Mouse (Mus musculus) adrenal gland, adult 8-10 months (tissue): Measurements from ENCODE around the gene Krt86. TPM values are rescaled to one million over a fixed set of nuclear protein-coding genes. Genes with fewer than 3 reads are reported as not detected.
"Not testable (repeated sequence)": the region's sequence is repeated elsewhere in the genome, so short reads cannot be mapped to it uniquely, and the experiment has no call there.

Source experiments
- DNase-seq: peaks from one replicate; pipeline ENCODE4 v3.0.0; 2022
- total RNA-seq, 4 experiments: library from RNA; stranded (reverse); gene quantifications; 2 replicates each; pipeline ENCODE4 v1.2.4; 2022

The Krt86 gene
- total RNA-seq, 4 experiments from 2014 or later = not detected

- DNase-seq = no peak
Observed at GRCm38 (mm10) chr15:101492718-101493117, 19.4 kb downstream of the Krt86 start.

DNA sequence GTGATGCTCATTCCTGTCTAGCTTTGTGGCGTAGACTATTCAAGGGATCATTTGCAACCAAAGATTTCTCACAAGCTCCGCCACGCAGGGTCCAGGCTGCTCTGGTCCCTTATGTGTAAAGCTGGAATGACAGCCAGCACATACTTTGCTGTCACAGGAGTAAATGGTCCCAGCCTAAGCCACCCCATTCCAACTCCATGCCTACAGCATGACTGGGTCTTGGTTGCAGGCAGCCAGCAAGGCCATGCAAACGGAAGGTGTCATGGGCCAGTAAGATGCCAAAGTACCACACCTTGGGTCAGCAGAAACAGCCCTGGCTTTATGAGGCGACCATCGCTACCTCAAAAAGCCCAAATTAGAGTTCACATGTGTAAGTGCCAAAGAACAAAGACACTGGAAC is 20.4 kb downstream of the Krt86 start:
- no peak for DNase-seq

DNA sequence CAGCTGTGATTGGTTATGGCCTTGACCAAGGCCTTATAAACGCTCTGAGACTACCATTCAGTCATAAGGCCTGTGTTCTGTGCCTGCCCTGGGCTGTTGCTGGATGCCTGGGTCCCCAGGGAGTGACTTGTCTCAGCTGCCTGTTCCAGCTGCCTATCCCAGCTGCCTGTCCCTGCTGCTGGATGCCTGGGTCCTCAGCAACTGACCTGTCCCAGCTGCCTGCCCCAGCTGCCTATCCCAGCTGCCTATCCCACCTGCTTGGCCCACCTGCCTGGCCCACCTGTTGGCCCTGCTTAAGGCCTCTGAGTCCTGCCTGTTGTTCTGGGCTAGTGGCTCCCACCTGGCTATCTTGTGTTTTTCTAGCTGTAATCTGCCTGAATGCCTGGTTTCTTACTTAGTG is 20.9 kb downstream of the Krt86 start:
- no peak for DNase-seq

DNA sequence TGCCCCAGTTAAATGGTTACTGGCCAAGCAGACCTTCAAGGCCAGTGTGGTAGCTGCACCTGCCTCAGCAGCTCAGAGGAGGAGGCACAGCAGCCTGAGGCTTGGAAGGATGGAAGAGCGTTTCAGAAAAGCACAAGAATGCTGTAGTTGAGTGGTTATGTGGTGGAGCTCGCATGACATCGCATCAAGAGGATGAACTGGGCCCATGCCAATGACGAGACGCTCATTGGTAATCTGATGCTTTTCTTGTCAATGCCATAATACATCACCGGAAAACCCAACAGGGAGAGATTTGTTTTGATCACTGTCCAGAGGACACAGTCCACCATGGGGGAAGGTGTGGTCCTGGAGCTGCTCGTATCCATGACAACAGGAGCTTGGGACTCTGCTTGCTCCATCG is 22.0 kb downstream of the Krt86 start:
- no peak for DNase-seq

GRCm38 (mm10) chr15:101497181-101497580 is 23.9 kb downstream of the Krt86 start:
- DNase-seq = peak; percentile 77

- no peak for DNase-seq
Observed at GRCm38 (mm10) chr15:101506896-101507758, 33.8 kb downstream of the Krt86 start.

GRCm38 (mm10) chr15:101508247-101508646 is 35.0 kb downstream of the Krt86 start:
- no peak for DNase-seq

DNA sequence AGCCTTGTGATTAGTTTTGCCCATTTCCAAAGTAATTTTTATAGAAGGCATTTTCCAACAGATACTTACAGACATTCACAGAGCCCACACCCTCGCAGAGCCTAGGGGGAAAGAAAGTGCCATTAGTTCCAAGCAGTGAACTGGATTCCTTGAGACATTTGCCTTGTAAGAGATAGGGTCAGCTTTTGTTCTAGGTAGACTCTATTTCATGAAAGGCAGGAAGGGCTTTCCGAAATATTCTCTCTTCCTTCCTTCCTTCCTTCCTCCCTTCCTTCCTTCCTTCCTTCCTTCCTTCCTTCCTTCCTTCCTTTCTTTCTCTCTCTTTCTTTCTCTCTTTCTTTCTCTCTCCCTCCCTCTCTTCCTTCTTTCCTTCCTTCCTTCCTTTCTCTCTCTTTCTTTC is 43.9 kb downstream of the Krt86 start, which contains the start of gene Gm49425:
Gene Gm49425 (minus strand): TSS at position 101 of the 400 bp plus-strand sequence.
- not testable (repeated sequence) for DNase-seq

DNA sequence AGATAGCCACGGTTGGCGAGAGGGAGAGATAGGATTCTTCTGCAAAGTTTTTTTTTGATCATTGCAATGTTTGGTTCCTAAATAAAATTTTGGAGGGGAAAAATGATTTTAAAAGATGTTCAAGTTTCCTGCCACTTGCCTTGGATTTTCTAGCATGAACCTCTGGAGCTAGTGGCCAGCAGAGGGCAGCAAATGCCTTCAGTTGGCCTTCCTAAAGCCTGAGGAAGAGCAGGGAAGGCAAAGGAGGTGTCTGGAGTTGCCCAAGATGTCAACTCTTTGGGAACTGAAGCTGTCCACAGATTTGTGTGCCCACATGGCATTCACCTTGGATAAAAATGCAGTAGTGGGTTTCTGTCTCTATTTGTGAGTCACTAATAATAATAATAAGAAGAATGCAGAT is 46.5 kb downstream of the Krt86 start:
- DNase-seq = peak; percentile 50

GRCm38 (mm10) chr15:101522556-101523232 is 49.4 kb downstream of the Krt86 start:
- no peak for DNase-seq

Other genes with a start within 250 kb of the Krt86 start
- 10 to 100 TPM in 3 of 4 experiments, 1 to 10 TPM in 1; 8.8 to 19.6 (median 17.1) TPM for gene Grasp, start 249.3 kb upstream of the Krt86 start, total RNA-seq
- gene Nr4a1, start 219.2 kb upstream of the Krt86 start, total RNA-seq = 100 to 1,000 TPM in 2 of 4 experiments, 10 to 100 TPM in 2; 42.9 to 895 (median 124) TPM
- gene Atg101, start 189.2 kb upstream of the Krt86 start, total RNA-seq = 10 to 100 TPM; 31.4 to 48.9 (median 37.0) TPM
- under 1 TPM; 0.49 to 0.91 (median 0.71) TPM for gene 6030408B16Rik, start 180.3 kb upstream of the Krt86 start, total RNA-seq
- 1 to 10 TPM; 7.0 to 9.8 (median 8.1) TPM for gene Krt80, start 103.3 kb upstream of the Krt86 start, total RNA-seq
- 1 to 10 TPM; 1.1 to 3.2 (median 1.5) TPM for gene Krt7, start 62.4 kb upstream of the Krt86 start, total RNA-seq
- under 1 TPM in 1 of 4 experiments, not detected in 3; 0.17 TPM for gene Krt87, start 34.7 kb upstream of the Krt86 start, total RNA-seq
- gene Krt88, start 25.7 kb upstream of the Krt86 start, total RNA-seq = not detected
- gene Krt81, start 9.7 kb upstream of the Krt86 start, total RNA-seq = not detected
- gene Krt83, start 18.0 kb downstream of the Krt86 start, total RNA-seq = not detected
- not detected for gene Gm49425, start 43.8 kb downstream of the Krt86 start, total RNA-seq
- not detected for gene Krt84, start 59.3 kb downstream of the Krt86 start, total RNA-seq
- not detected for gene Krt82, start 77.2 kb downstream of the Krt86 start, total RNA-seq
- not detected for gene Krt90, start 89.5 kb downstream of the Krt86 start, total RNA-seq
- not detected for gene Krt75, start 100.4 kb downstream of the Krt86 start, total RNA-seq
- not detected for gene Gm5414, start 154.7 kb downstream of the Krt86 start, total RNA-seq
- gene Gm5478, start 173.9 kb downstream of the Krt86 start, total RNA-seq = not detected
- not detected for gene Krt6b, start 206.8 kb downstream of the Krt86 start, total RNA-seq
- not detected for gene Krt6a, start 220.8 kb downstream of the Krt86 start, total RNA-seq
- gene Krt5, start 239.4 kb downstream of the Krt86 start, total RNA-seq = not detected